Mouse (Mus musculus): ENCODE results near the gene Ces2g. TPM values are rescaled to one million over a fixed set of nuclear protein-coding genes. Genes with fewer than 3 reads are reported as not detected.

Gene Ces2g
- polyA plus RNA-seq (2017; shearing (Covaris generic)): under 1 TPM in 1 of 3 experiments, not detected in 2; 0.78 TPM

DNA sequence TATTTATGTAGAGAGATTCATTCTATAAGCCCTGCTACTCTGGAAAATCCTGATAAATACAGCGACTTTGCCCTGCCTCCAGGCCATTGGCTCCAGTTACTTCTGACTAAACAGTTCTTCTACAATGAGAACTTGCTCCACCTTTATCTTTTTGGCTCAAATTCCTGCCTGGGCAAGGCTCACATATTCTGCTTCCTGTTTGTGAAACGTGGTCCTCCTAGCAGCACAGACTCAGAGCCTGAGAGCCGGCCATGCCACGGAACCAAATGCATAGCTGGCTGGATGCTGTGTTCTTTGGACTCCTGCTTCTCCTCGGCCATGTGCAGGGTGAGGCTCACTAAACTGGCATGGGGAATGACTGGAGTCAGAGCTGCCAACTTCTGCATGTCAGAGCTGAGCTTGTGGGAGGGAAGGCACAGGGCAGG, at the start of gene Ces2g:
Gene Ces2g, plus strand, starts transcription at position 182 of the 425 bp plus-strand sequence.
- ATAC-seq: no peak

DNA sequence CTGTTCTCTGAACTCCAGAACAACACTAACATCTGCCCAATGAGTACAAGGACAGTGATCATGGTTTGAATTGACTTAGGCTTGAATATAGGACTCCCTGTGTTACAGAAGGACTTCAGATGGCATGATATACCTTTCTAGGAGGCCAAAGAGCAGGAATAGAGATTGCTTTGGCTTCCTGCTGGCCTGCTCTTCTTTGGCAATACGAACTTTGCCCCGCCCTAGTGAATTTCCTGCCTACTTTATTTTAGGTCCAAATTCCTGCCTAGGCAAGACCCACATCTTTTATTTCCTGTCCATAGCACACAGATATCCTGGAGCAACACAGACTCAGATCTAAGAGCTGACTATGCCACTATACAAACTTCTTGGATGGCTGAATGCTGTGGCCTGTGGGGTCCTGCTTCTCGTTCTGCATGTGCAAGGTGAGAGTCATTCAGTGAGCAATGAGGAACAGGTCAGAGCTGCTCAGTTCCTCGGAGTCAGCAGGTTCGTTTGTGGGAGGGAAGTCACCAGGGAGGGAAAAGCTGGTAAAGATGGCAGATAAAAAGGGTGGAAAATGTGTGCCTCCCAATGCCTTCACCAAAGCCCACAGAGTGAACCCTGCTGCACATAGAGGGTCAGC, 35.4 kb upstream of the Ces2g start, which contains the start of gene Ces2e:
Gene Ces2e, plus strand, starts transcription at position 289 of the 625 bp plus-strand sequence.
- no peak for ATAC-seq

DNA sequence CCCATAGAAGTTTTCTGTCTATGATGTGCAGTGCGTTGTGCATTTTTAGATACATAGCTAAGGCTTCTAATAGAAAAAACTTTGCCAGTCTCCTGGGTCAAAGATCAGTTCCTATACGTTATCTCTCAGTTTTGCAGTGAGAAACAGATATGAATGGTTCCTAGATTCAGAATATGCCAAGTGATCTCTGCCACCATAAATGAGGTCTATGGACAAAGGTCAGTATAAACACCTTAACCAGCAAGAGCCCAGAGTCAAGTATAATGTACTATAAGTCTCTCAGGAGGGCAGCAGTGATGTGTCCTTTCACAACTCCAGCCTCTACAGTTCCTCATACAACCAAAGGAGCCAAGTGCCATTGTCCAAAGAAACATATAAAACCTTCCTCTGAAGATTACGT, 34.2 kb upstream of the Ces2g start:
- ATAC-seq: no peak

DNA sequence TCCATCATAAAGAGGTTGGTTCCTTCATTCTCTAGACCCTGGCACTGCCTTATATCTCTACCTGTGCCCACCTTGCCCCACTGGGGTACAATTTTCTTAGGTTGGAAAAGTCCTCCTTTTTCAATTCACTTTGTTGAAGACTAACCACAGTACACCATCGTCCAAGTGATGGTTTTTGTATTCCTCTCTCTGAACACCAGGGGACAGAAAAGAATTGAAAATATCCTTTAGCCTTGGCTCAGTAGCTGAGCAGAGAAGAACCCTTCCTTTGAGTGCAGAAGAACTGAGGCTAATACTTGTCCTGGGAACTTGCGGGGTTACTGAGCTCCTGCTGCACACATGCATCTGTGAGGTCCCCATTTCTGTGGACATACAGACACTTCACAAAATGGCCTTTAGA, 16.9 kb upstream of the Ces2g start:
- no peak for ATAC-seq

DNA sequence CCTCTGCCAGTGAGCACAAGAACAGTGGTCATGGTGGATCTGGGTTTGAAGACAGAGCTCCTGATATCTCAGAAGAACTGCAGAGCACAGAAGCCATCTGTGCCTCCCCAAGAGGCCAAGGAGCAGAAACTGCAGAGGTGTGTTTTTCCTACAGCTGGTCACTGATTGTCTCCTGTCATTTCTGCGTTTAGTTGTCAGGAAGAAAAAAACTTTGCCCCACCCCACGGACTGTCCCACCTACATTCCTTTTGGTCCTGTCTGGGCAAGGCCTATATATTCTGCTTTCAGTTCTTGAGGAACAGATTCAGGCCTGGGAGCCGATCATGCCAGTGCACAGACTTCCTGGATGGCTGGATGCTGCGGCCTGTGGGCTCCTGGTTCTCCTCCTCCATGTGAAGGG, 14.5 kb upstream of the Ces2g start, which contains the start of gene Ces2f:
Gene Ces2f, plus strand, starts transcription at position 301 of the 400 bp plus-strand sequence.
- ATAC-seq: no peak

DNA sequence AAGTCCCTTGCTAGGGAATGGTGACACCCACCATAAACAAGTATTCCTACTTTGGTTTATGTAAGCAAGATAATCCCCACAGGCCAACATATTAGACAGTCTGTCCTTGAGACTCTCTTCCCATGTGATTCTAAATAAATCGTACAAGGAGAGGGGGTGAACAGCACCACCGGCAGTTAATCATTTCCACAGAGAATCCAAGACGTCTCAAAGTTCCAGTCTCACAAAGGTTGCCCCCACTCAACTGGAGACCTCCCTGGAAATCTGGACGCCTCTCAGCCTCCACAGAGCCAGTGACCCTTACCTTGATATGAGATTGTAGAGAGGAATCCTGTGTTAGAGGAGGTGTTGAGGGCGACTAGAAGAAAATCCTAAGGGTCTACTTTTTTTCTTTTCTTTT, 12.5 kb upstream of the Ces2g start:
- no peak for ATAC-seq

DNA sequence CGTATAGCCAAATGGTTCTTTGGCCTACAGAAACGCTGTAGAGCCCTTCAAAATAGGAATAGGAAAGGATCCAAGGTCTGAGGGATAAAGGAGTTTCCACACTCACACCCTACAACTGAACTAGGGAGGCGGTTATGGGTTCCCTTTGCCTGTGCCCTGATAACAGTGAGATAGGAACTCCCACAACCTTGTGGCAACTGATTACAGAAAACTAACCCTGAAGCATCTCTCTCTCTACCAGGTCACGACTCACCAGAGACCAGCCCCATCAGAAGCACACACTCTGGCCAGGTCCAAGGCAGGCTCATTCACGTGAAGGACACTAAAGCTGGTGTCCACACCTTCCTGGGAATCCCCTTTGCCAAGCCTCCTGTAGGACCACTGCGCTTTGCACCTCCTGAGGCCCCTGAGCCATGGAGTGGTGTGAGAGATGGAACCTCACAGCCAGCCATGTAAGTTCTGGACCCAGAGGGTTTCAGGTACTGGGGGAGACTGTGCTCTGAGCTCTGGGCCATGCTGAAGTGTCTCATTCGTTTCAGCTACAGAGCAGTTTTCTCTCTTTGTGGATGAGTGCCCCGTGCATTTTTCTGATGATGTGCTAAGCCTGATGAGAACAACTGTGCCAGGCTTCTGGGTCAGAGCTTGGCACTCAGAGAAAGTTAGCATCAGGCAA, 847 bp downstream of the Ces2g start:
- no peak for ATAC-seq

DNA sequence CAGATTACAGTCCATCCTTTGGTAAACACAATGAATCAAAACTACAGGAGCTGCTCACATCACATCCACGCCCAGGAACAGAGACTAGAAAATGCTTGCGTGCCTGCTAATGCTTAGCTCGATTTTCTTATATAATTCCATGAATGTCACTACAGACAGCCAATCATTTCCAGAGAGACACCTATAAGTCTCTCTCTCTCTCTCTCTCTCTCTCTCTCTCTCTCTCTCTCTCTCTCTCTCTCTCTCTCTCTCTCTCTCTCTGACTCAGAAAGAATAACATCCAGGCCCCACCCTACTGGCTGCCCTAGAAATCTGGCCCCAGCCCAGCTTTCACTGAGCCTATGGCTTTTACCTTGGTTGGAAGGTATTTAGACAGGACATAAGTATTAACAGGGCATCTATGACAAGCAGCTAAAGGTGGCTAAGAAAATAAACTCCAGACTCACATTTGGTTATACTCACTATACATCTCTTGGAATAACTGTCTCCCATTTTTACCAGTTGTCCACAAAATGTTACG, 1.9 kb downstream of the Ces2g start:
- ATAC-seq: no peak

DNA sequence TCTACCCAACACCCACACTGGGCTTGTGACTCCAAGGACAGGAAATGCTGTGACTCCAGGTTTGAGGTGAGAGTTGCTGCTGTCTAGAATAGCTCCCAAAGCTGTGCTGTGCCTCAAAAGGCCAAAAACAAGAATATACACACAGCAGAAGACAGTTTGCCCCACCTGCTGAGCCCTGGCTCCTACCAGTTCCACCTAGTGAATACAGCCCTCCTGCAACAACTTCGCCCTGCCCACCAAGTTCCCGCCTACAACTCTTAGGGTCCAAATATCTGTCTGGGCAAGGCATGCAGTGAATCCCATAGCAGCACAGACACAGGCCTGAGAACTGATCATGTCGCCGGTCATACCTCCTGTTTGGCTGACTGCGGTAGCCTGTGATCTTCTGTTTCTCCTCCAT, 22.6 kb downstream of the Ces2g start:
- no peak for ATAC-seq

DNA sequence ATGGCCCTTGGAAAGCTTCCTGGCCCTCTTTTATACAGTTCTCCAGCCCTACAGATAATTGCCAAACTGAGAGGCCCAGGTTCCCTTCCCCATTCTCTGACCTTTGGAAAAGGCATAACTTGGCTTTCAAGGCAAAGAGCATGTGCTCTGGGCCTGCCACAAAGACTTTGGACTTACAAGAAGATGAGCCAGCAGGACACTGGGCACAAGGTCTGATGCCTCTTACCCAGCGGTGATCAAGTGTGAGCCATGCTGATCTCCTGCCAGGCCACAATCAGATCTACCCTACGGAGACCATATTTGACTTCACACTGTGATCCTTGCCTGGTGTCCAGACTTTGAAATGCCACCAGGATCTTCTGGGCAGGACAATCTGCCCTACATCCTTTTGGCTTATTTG, 23.4 kb downstream of the Ces2g start:
- ATAC-seq: no peak

DNA sequence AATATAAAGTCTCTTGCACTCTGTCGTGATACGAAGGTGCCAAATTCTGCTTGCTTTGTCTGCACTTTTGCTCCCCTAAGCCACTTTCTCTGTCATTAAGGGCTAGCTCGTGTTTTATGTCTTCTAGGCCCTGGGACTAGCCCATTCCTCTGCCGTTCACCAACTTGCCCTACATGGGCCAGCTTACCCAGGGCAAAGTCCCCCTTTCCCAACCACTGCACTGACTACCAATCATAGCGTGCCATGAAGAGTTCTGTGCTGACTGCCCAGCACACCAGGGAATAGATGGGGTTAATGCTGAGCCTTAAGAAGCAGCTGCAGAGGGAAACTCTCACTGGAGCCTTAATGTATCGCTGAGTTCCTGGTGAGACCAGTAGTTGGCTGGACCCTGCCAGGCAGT, 36.7 kb downstream of the Ces2g start:
- ATAC-seq: no peak

DNA sequence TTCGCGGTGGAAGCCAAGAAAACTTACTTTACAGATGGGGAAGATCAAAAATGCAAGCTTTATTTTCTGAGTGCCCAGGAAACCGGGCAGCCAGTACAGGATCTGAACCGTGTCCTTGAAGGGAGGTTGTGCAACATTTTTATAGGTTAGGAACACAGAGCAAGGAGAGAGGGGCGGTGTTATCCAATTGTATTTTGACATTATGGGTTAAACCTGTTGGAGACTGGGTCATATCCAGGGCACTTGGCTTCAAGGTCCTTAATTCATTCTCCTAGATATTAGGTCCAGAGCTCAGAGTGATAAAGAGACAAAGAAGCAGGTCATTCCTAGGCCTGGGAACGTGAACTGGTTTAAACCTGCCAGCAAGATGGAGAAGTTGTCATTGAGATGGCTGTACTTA, 37.7 kb downstream of the Ces2g start:
- ATAC-seq: no peak

DNA sequence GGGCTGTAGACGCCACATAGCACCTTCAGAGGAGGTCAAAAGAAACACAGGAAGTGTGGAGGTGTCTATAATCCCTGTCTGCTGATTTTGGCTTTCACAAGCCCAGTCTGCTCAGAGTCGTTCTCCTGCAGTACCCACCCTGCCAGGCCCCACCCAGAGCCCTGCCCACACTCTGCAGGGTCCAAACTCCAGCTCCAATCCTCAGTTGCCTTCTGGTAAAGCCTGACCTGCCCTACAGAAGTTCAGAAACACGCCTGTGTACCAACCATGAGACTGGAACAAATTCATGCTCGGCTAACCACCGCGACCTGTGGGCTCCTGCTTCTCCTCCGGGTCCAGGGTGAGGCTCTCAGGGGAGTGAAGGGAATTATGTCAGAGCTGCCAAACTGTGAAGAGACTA, 39.1 kb downstream of the Ces2g start, which contains the start of gene Ces2h:
Gene Ces2h, plus strand, starts transcription at position 268 of the 400 bp plus-strand sequence.
- ATAC-seq: no peak

DNA sequence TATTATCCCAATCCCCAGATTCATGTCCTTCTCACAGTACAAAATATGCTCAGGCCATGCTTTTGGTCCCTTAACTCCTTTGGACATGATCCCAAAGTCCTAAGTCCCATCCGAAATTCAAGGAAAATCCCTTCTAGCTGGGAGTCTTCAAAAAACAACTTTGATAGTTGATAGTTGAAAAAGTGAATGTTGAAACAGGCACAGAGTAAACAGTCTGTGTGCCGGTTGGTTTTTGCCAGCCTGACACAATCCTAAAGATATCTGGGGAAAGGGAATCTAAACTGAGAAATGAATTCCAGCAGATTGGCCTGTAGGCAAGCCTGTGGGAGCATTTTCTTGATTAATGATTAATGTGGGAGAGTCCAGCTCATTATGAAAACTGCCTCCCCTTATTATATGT, 48.5 kb downstream of the Ces2g start:
- no peak for ATAC-seq

DNA sequence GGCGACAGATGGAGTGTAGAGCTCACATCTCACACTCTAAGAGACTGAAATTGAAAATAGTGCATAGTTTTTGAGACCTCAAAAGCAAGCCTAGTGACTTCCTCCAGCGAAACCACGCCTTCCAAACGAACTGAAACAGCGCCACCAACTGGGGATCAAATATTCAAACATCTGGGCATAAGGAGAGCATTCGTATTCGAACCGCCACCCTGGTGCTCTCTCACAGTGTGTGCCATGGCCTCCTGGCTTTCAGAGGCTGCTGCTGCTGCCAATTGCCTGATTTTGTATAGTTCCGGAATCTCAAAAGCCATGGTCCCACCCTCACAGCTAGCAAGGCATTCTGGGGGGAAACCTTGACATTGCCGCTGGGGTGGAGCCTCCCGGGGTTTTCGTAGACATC, 49.6 kb downstream of the Ces2g start:
- ATAC-seq: no peak

DNA sequence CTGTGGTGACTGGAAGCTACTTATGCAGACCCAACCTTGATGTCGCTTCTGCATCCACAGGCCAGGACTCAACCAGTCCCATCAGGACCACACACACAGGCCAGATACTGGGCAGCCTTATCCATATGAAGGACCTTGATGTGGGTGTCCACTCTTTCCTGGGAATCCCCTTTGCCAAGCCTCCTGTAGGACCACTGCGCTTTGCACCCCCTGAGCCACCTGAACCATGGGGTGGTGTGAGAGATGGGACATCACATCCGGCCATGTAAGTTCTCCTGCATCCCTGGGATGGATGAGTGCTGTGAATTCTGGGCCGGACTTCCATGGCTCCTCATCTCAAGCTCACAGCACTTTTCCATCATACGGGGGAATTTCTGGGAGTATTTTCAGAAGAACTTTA, 52.9 kb downstream of the Ces2g start:
- ATAC-seq: no peak

Other genes starting within 250 kb of the Ces2g start
- gene Ces2a, start 227.7 kb upstream of the Ces2g start, polyA plus RNA-seq (2017; shearing (Covaris generic)): not detected
- gene Ces2b, start 130.1 kb upstream of the Ces2g start, polyA plus RNA-seq (2017; shearing (Covaris generic)): under 1 TPM in 1 of 3 experiments, not detected in 2; 0.13 TPM
- gene Ces2c, start 114.7 kb upstream of the Ces2g start, polyA plus RNA-seq (2017; shearing (Covaris generic)): 10 to 100 TPM; 13.5 to 37.4 (median 35.5) TPM
- gene Ces2e, start 35.5 kb upstream of the Ces2g start, polyA plus RNA-seq (2017; shearing (Covaris generic)): not detected
- gene Ces2f, start 14.4 kb upstream of the Ces2g start, polyA plus RNA-seq (2017; shearing (Covaris generic)): not detected
- gene Ces2h, start 39.1 kb downstream of the Ces2g start, polyA plus RNA-seq (2017; shearing (Covaris generic)): not detected
- not detected for gene Ces3a, start 86.9 kb downstream of the Ces2g start, polyA plus RNA-seq (2017; shearing (Covaris generic))
- gene Ces3b, start 122.0 kb downstream of the Ces2g start, polyA plus RNA-seq (2017; shearing (Covaris generic)): not detected
- gene Ces4a, start 170.1 kb downstream of the Ces2g start, polyA plus RNA-seq (2017; shearing (Covaris generic)): not detected
- 10 to 100 TPM; 34.4 to 53.8 (median 42.1) TPM for gene Cbfb, start 209.0 kb downstream of the Ces2g start, polyA plus RNA-seq (2017; shearing (Covaris generic))

All from inflammation-experienced regulatory T-cells, adult 6 months (primary cell).